Mouse (Mus musculus) liver, embryonic 15.5 days (tissue): ENCODE measurements around the gene Ryk. TPM values are rescaled to one million over a fixed set of nuclear protein-coding genes. Genes with fewer than 3 reads are reported as not detected.

Source experiments
- polyA plus RNA-seq: library from polyadenylated mRNA; unstranded; fragments of >200 nt; fragmentation: Nextera tagmentation; extraction: Ambion mirVana; gene quantifications from 2 replicates; pipeline ENCODE4 v1.2.1, GENCODE M21; 2015

Gene Ryk
- polyA plus RNA-seq, 1 experiment from 2014 or later: 3.8 TPM

Other genes starting within 250 kb of the Ryk start
- gene Anapc13, start 208.6 kb upstream of the Ryk start, polyA plus RNA-seq: 72.5 and 91.9 TPM in 2 replicates
- 17.4 TPM in 2 replicates for gene Cep63, start 208.4 kb upstream of the Ryk start, polyA plus RNA-seq
- gene Amotl2, start 118.2 kb upstream of the Ryk start, polyA plus RNA-seq: 5.1 and 5.4 TPM in 2 replicates
- gene Slco2a1, start 153.8 kb downstream of the Ryk start, polyA plus RNA-seq: 7.3 and 8.6 TPM in 2 replicates